Mouse (Mus musculus) erythroblast, embryonic 14.5 days (primary cell): ENCODE results near the gene Uap1. TPM values are rescaled to one million over a fixed set of nuclear protein-coding genes. Genes with fewer than 3 reads are reported as not detected.

ENCODE experiments used
- H3K27me3 ChIP-seq: 2 replicates; pipeline ENCODE4 v1.6.1; 2012; ENCODE audit warnings: inconsistent platforms; ENCODE audit not compliant: control insufficient read depth
- H3K36me3 ChIP-seq: 2 replicates; pipeline ENCODE4 v1.6.1; 2012; ENCODE audit warnings: mild to moderate bottlenecking, inconsistent platforms; ENCODE audit not compliant: control insufficient read depth
- H3K4me1 ChIP-seq: 2 replicates; pipeline ENCODE4 v1.6.1; 2012; ENCODE audit warnings: inconsistent platforms; ENCODE audit not compliant: control insufficient read depth
- H3K4me3 ChIP-seq: replicated peaks from 2 replicates; pipeline ENCODE3; 2012; ENCODE audit warnings: moderate library complexity, mild to moderate bottlenecking, inconsistent platforms
- H3K9me3 ChIP-seq: 2 replicates; pipeline ENCODE4 v1.6.1; 2012; ENCODE audit warnings: low read length, inconsistent platforms, mixed read lengths; ENCODE audit not compliant: control insufficient read depth
- GATA1 ChIP-seq: IDR thresholded peaks from 2 replicates; pipeline ENCODE4 v1.6.1; 2012; ENCODE audit warnings: low read length, inconsistent platforms, mixed read lengths
- TAL1 ChIP-seq: IDR thresholded peaks from 3 replicates; pipeline ENCODE4 v1.6.1; 2012; ENCODE audit warnings: low read length, inconsistent platforms, mixed read lengths
- polyA plus RNA-seq: library from polyadenylated mRNA; stranded (reverse); fragments of >175 nt; gene quantifications from 2 replicates; pipeline ENCODE4 v1.2.3, GENCODE M21; 2012

Gene Uap1
- polyA plus RNA-seq, 1 experiment: 0.32 TPM

DNA sequence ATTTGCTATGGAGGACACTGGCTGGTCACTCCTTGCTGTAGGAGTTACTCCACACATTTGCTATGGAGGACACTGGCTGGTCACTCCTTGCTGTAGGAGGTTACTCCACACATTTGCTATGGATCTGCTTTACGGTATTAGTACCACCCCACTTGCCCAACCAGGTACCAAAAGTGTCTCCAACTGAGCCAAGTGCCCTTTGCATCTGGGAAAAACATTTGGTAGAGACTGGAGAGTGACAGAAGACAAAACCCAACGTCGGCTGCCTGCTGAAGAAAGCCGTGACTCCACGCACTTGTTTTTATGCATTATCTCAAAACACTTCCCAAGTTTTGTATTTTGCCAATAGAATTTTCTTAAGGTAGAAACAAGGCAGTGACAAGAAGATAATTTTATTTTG is 33.1 kb downstream of the Uap1 start:
- no peaks in the 10 kb centered on the region for H3K27me3 ChIP-seq
- H3K9me3 ChIP-seq: no peaks in the 10 kb centered on the region
- peaks cover 44% of the 10 kb centered on the region for H3K36me3 ChIP-seq
- no peak for TF ChIP-seq TAL1
- TF ChIP-seq GATA1: no peak
- no peak overlapping the region for H3K4me3 ChIP-seq
- H3K4me1 ChIP-seq: no peaks in the 10 kb centered on the region

GRCm38 (mm10) chr1:170136351-170137009 is 38.3 kb downstream of the Uap1 start:
- Histone ChIP-seq H3K27me3 (no peaks in the 10 kb centered on the region; the same call in 1 of the 2 replicates), H3K4me3 (no peak overlapping the region), H3K36me3 (peaks cover 4% of the 10 kb centered on the region), H3K9me3 (no peaks in the 10 kb centered on the region), H3K4me1 (no peaks in the 10 kb centered on the region)
- TF ChIP-seq GATA1 (no peak), TAL1 (no peak)

GRCm38 (mm10) chr1:170134264-170134663 is 40.5 kb downstream of the Uap1 start:
- H3K4me1 ChIP-seq: no peaks in the 10 kb centered on the region
- H3K4me3 ChIP-seq: no peak overlapping the region
- no peaks in the 10 kb centered on the region; the same call in 1 of the 2 replicates for H3K27me3 ChIP-seq
- H3K36me3 ChIP-seq: no peaks in the 10 kb centered on the region
- TF ChIP-seq TAL1: no peak
- TF ChIP-seq GATA1: no peak
- H3K9me3 ChIP-seq: no peaks in the 10 kb centered on the region

- H3K9me3 ChIP-seq: no peaks in the 10 kb centered on the region
- H3K4me1 ChIP-seq: no peaks in the 10 kb centered on the region
- no peaks in the 10 kb centered on the region; the same call in 1 of the 2 replicates for H3K27me3 ChIP-seq
- H3K4me3 ChIP-seq: no peak overlapping the region
- no peaks in the 10 kb centered on the region for H3K36me3 ChIP-seq
- TF ChIP-seq GATA1 (no peak), TAL1 (no peak)
Measured at GRCm38 (mm10) chr1:170130962-170131361, 43.8 kb downstream of the Uap1 start.

- no peaks in the 10 kb centered on the region for H3K27me3 ChIP-seq
- TF ChIP-seq GATA1 (no peak), TAL1 (no peak)
- no peaks in the 10 kb centered on the region for H3K36me3 ChIP-seq
- no peaks in the 10 kb centered on the region for H3K4me1 ChIP-seq
- H3K4me3 ChIP-seq: no peak overlapping the region
- no peaks in the 10 kb centered on the region for H3K9me3 ChIP-seq
Measured at GRCm38 (mm10) chr1:170124644-170125043, 50.1 kb downstream of the Uap1 start.

GRCm38 (mm10) chr1:170113616-170114015 is 61.1 kb downstream of the Uap1 start:
- Histone ChIP-seq H3K4me1 (no peaks in the 10 kb centered on the region), H3K4me3 (no peak overlapping the region), H3K27me3 (no peaks in the 10 kb centered on the region), H3K9me3 (no peaks in the 10 kb centered on the region), H3K36me3 (no peaks in the 10 kb centered on the region)
- no peak for TF ChIP-seq GATA1

DNA sequence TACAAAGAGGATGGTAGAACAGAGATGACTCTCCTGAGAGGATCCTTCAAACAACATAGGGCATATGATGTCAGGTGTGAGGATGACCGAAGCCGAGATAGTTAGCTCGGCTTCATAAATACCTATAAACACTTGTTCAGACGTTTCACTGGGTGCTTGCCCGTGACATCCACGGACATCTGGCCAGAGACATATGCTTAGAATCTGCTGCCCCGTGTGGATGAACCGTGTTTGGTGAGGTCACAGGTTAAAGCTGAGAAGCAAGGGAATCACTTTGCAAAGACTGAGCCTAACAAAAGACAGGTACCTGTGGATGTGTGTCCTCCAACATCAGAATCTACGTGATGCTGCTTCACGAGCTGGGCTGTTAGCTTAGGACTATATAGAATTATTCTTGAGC is 62.5 kb downstream of the Uap1 start:
- Histone ChIP-seq H3K4me3 (no peak overlapping the region), H3K9me3 (no peaks in the 10 kb centered on the region), H3K36me3 (no peaks in the 10 kb centered on the region), H3K27me3 (no peaks in the 10 kb centered on the region), H3K4me1 (no peaks in the 10 kb centered on the region)
- TF ChIP-seq TAL1 (no peak), GATA1 (no peak)

- no peaks in the 10 kb centered on the region for H3K9me3 ChIP-seq
- no peak for TF ChIP-seq TAL1
- TF ChIP-seq GATA1: no peak
- no peak overlapping the region for H3K4me3 ChIP-seq
- no peaks in the 10 kb centered on the region for H3K4me1 ChIP-seq
- H3K27me3 ChIP-seq: no peaks in the 10 kb centered on the region
- H3K36me3 ChIP-seq: no peaks in the 10 kb centered on the region
Measured at GRCm38 (mm10) chr1:170111651-170112226, 63.0 kb downstream of the Uap1 start.

- no peaks in the 10 kb centered on the region for H3K27me3 ChIP-seq
- no peak for TF ChIP-seq GATA1
- no peak for TF ChIP-seq TAL1
- no peak within 1 kb of the TSS for H3K4me3 ChIP-seq
- H3K4me1 ChIP-seq: no peaks in the 10 kb centered on the region
- no peaks in the 10 kb centered on the region for H3K36me3 ChIP-seq
- no peaks in the 10 kb centered on the region for H3K9me3 ChIP-seq
Measured at GRCm38 (mm10) chr1:170110516-170111332, 64.0 kb downstream of the Uap1 start, which contains the start of gene Ddr2. Gene Ddr2, minus strand, starts transcription at chr1:170110762.
